Mouse (Mus musculus) testis, adult 2 months (tissue): Measurements from ENCODE around the gene Ccnt1.

Source experiments
- CTCF ChIP-seq: fragments of 200-500 bp; IDR thresholded peaks from 2 replicates; pipeline ENCODE4 v1.5.1; 2012; ENCODE audit warnings: low read depth, mild to moderate bottlenecking, inconsistent platforms, low read length, moderate library complexity; ENCODE audit not compliant: control insufficient read depth, insufficient read depth, insufficient replicate concordance
- POLR2A ChIP-seq: fragments of 200-500 bp; IDR thresholded peaks from 2 replicates; pipeline ENCODE4 v1.6.1; 2012; ENCODE audit warnings: low read depth, mild to moderate bottlenecking, inconsistent platforms, low read length, moderate library complexity; ENCODE audit not compliant: control insufficient read depth

DNA sequence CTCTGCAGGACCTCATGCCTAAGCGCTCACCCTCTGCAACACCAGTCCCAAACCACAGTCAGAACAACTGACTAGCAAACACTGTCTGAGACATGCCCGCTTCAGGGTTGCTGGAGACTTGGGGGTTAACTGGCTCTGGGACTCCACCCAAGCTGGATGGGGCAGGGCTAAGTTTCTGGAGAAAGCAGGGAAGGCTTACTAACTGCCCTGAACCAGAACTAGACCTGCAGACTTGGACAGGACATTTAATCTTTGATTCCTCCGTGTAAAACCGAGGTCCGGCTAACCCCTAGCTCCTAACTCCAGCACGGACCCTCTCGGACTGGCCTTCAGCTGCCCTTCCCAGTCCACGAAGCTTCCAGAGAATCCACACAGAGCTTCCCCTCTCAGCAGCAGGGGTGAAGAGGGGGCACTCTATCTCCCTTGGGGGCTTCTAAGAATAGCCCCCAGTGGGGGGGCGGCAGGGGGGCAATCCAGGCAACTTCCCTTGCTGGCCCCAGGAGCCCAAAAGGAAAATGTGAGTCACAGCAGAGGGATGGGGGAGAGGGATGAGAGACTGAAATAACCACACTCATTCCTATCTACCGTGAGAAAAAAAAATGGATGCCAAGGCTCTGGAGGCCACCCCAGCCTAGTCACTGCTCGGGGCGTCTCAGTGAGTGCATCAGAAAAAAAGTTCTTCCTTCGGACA, 31.6 kb upstream of the Ccnt1 start:
- TF ChIP-seq POLR2A (no peak), CTCF (no peak)
